Mouse (Mus musculus) liver, embryonic 18 days (tissue): ENCODE data around the gene Olfr251. TPM values are rescaled to one million over a fixed set of nuclear protein-coding genes. Genes with fewer than 3 reads are reported as not detected.

Source experiments
- polyA plus RNA-seq: library from polyadenylated mRNA; depleted of rRNA; stranded (reverse); fragments of >200 nt; gene quantifications from 2 replicates; pipeline ENCODE4 v1.2.3, GENCODE M21; 2012; rRNA removed

The Olfr251 gene
- polyA plus RNA-seq: not detected in 2 replicates

GRCm38 (mm10) chr9:38376786-38377185, at the start of gene Olfr251:
Olfr251 (plus strand) TSS chr9:38377086.

GRCm38 (mm10) chr9:38328760-38329159, 48.1 kb upstream of the Olfr251 start, which contains the start of gene Olfr25:
Olfr25 (plus strand) TSS chr9:38329060.

DNA sequence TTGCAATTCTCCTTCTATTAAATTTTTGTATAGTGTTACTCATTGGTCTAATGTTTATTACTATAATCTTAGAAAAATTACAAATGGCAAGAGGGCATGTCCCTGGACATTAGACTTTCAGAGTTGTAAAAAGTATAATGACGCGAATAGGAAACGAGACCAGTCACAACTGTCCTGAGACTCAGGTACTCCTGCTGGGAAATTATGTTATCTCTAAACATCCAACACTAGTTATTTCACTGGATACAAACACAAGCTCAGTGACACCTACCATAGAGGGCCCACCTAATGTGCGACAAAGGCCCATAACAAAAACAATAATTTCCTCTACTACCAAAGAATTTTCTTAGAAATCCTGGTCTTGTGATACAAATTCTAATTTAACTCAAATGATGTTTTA, 28.8 kb upstream of the Olfr251 start, which contains the start of gene Olfr898:
Olfr898 (plus strand) TSS at position 301 of the 400 bp plus-strand sequence.

GRCm38 (mm10) chr9:38366596-38366995, 10.3 kb upstream of the Olfr251 start, which contains the start of gene Olfr250:
Olfr250 (plus strand) TSS chr9:38366896.

GRCm38 (mm10) chr9:38401398-38401797, 24.5 kb downstream of the Olfr251 start, which contains the start of gene Olfr147:
Olfr147 (plus strand) TSS chr9:38401698.

GRCm38 (mm10) chr9:38429155-38429554, 52.3 kb downstream of the Olfr251 start, which contains the start of gene Olfr901:
Olfr901 (plus strand) TSS chr9:38429455.

Other genes starting within 250 kb of the Olfr251 start
- gene Olfr890, start 234.6 kb upstream of the Olfr251 start, polyA plus RNA-seq: not detected in 2 replicates
- not detected in 2 replicates for gene Olfr891, start 196.3 kb upstream of the Olfr251 start, polyA plus RNA-seq
- not detected in 2 replicates for gene Olfr893, start 168.7 kb upstream of the Olfr251 start, polyA plus RNA-seq
- not detected in 2 replicates for gene Olfr894, start 159.0 kb upstream of the Olfr251 start, polyA plus RNA-seq
- not detected in 2 replicates for gene Olfr143, start 124.3 kb upstream of the Olfr251 start, polyA plus RNA-seq
- gene Olfr895, start 109.2 kb upstream of the Olfr251 start, polyA plus RNA-seq: not detected in 2 replicates
- not detected in 2 replicates for gene Olfr896-ps1, start 86.0 kb upstream of the Olfr251 start, polyA plus RNA-seq
- gene Olfr25, start 48.0 kb upstream of the Olfr251 start, polyA plus RNA-seq: not detected in 2 replicates
- not detected in 2 replicates for gene Olfr898, start 28.7 kb upstream of the Olfr251 start, polyA plus RNA-seq
- not detected in 2 replicates for gene Olfr250, start 10.2 kb upstream of the Olfr251 start, polyA plus RNA-seq
- not detected in 2 replicates for gene Olfr147, start 24.6 kb downstream of the Olfr251 start, polyA plus RNA-seq
- gene Olfr901, start 52.4 kb downstream of the Olfr251 start, polyA plus RNA-seq: not detected in 2 replicates
- not detected in 2 replicates for gene Olfr902, start 70.6 kb downstream of the Olfr251 start, polyA plus RNA-seq
- gene Olfr904, start 86.1 kb downstream of the Olfr251 start, polyA plus RNA-seq: not detected in 2 replicates
- gene Olfr905, start 94.0 kb downstream of the Olfr251 start, polyA plus RNA-seq: not detected in 2 replicates
- gene Olfr906, start 110.0 kb downstream of the Olfr251 start, polyA plus RNA-seq: not detected in 2 replicates
- not detected in 2 replicates for gene Olfr907, start 118.7 kb downstream of the Olfr251 start, polyA plus RNA-seq
- not detected in 2 replicates for gene Olfr911-ps1, start 144.5 kb downstream of the Olfr251 start, polyA plus RNA-seq
- gene Olfr910, start 160.8 kb downstream of the Olfr251 start, polyA plus RNA-seq: not detected in 2 replicates
- gene Olfr912, start 203.1 kb downstream of the Olfr251 start, polyA plus RNA-seq: not detected in 2 replicates
- gene Olfr913, start 215.7 kb downstream of the Olfr251 start, polyA plus RNA-seq: not detected in 2 replicates
- not detected in 2 replicates for gene Olfr914, start 228.0 kb downstream of the Olfr251 start, polyA plus RNA-seq